Mouse (Mus musculus): Measurements from ENCODE around the gene Hnrnpa1. TPM values are rescaled to one million over a fixed set of nuclear protein-coding genes. Genes with fewer than 3 reads are reported as not detected.

Gene Hnrnpa1
- polyA plus RNA-seq (2014; fragmentation: Nextera tagmentation; extraction: Ambion mirVana) = 1,180 and 1,314 TPM in 2 replicates

GRCm38 (mm10) chr15:103240160-103241028 lies at the start of gene Hnrnpa1:
Gene Hnrnpa1, plus strand, starts transcription at chr15:103240432.
- under 1% methylated on average over 47 of the region's 47 CpGs for whole genome bisulfite sequencing
- peak; percentile 92 for ATAC-seq (ENCODE audit: low FRiP score, low TSS enrichment)
- Histone ChIP-seq H3K9me3 (ENCODE audit: control insufficient read depth, low read length) (no peaks in the 10 kb centered on the region), H3K27me3 (ENCODE audit: control insufficient read depth, insufficient read depth, low read length) (no peaks in the 10 kb centered on the region), H3K4me2 (replicated peaks; ENCODE audit: low read depth, low read length) (peak within 1 kb of the TSS; percentile 88), H3K4me3 (ENCODE audit: low read length) (peak within 1 kb of the TSS; percentile 83), H3K9ac (ENCODE audit: low read depth, low read length) (peak within 1 kb of the TSS; percentile 91), H3K4me1 (ENCODE audit: control insufficient read depth, insufficient read depth, low read length) (peaks cover 21% of the 10 kb centered on the region), H3K27ac (ENCODE audit: low read depth, low read length) (peak within 1 kb of the TSS; percentile 95), H3K36me3 (ENCODE audit: control insufficient read depth, insufficient read depth, low read length) (peaks cover 39% of the 10 kb centered on the region)

GRCm38 (mm10) chr15:103190531-103191462 lies 49.4 kb upstream of the Hnrnpa1 start:
- Histone ChIP-seq H3K9me3 (ENCODE audit: control insufficient read depth, low read length) (no peaks in the 10 kb centered on the region), H3K9ac (ENCODE audit: low read depth, low read length) (no peak overlapping the region), H3K27me3 (ENCODE audit: control insufficient read depth, insufficient read depth, low read length) (no peaks in the 10 kb centered on the region), H3K4me3 (ENCODE audit: low read length) (no peak overlapping the region), H3K36me3 (ENCODE audit: control insufficient read depth, insufficient read depth, low read length) (peaks cover 43% of the 10 kb centered on the region), H3K4me2 (replicated peaks; ENCODE audit: low read depth, low read length) (no peak overlapping the region), H3K4me1 (ENCODE audit: control insufficient read depth, insufficient read depth, low read length) (0 out of 2 replicates have a peak, but pooled peaks cover 12% of the 10 kb centered on the region), H3K27ac (ENCODE audit: low read depth, low read length) (peak overlapping the region; percentile 73; the same call in 1 of the 2 replicates)
- peak; percentile 71 for ATAC-seq (ENCODE audit: low FRiP score, low TSS enrichment)
- 26% methylated on average over 10 of the region's 10 CpGs for WGBS

- no peak for ATAC-seq (ENCODE audit: low FRiP score, low TSS enrichment)
- WGBS = 75% methylated on average over 2 of the region's 2 CpGs
- H3K9me3 ChIP-seq (ENCODE audit: control insufficient read depth, low read length) = no peaks in the 10 kb centered on the region
- H3K4me2 ChIP-seq (replicated peaks; ENCODE audit: low read depth, low read length) = no peak overlapping the region
- H3K27ac ChIP-seq (ENCODE audit: low read depth, low read length) = no peak overlapping the region
- no peak overlapping the region for H3K9ac ChIP-seq (ENCODE audit: low read depth, low read length)
- H3K27me3 ChIP-seq (ENCODE audit: control insufficient read depth, insufficient read depth, low read length) = no peaks in the 10 kb centered on the region
- no peak overlapping the region for H3K4me3 ChIP-seq (ENCODE audit: low read length)
- H3K36me3 ChIP-seq (ENCODE audit: control insufficient read depth, insufficient read depth, low read length) = peaks cover 71% of the 10 kb centered on the region
- H3K4me1 ChIP-seq (ENCODE audit: control insufficient read depth, insufficient read depth, low read length) = 0 out of 2 replicates have a peak, but pooled peaks cover 12% of the 10 kb centered on the region
Measured at GRCm38 (mm10) chr15:103193606-103194005, 46.6 kb upstream of the Hnrnpa1 start.

DNA sequence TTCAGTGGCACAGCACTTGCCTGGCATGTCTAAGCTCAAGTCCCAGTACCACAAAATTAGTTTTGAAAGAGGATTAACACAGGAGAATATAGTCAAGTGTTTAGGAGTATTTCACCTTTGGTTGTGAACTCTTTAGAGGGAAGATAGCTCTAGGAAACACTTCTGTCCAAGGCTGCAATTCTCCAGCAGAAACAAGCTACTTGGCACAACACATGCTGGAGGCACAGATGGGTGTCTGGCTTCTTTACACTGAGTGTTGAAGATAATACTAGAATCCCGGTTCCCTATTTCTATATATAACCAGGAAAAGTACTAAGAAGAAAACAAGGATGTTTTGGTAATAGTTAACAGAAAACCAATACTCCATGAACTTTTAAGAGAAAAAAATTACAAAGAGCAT lies 43.4 kb upstream of the Hnrnpa1 start:
- no peaks in the 10 kb centered on the region for H3K9me3 ChIP-seq (ENCODE audit: control insufficient read depth, low read length)
- 89% methylated on average over 1 of the region's 1 CpGs for WGBS
- H3K27ac ChIP-seq (ENCODE audit: low read depth, low read length) = no peak overlapping the region
- H3K4me3 ChIP-seq (ENCODE audit: low read length) = no peak overlapping the region
- H3K4me2 ChIP-seq (replicated peaks; ENCODE audit: low read depth, low read length) = no peak overlapping the region
- 0 out of 2 replicates have a peak, but pooled peaks cover 5% of the 10 kb centered on the region for H3K4me1 ChIP-seq (ENCODE audit: control insufficient read depth, insufficient read depth, low read length)
- no peaks in the 10 kb centered on the region for H3K27me3 ChIP-seq (ENCODE audit: control insufficient read depth, insufficient read depth, low read length)
- ATAC-seq (ENCODE audit: low FRiP score, low TSS enrichment) = no peak
- peaks cover 84% of the 10 kb centered on the region for H3K36me3 ChIP-seq (ENCODE audit: control insufficient read depth, insufficient read depth, low read length)
- no peak overlapping the region for H3K9ac ChIP-seq (ENCODE audit: low read depth, low read length)

GRCm38 (mm10) chr15:103197785-103198184 lies 42.4 kb upstream of the Hnrnpa1 start:
- Histone ChIP-seq H3K9me3 (ENCODE audit: control insufficient read depth, low read length) (no peaks in the 10 kb centered on the region), H3K4me1 (ENCODE audit: control insufficient read depth, insufficient read depth, low read length) (peaks cover 6% of the 10 kb centered on the region), H3K36me3 (ENCODE audit: control insufficient read depth, insufficient read depth, low read length) (peaks cover 80% of the 10 kb centered on the region), H3K4me3 (ENCODE audit: low read length) (no peak overlapping the region), H3K27ac (ENCODE audit: low read depth, low read length) (no peak overlapping the region), H3K27me3 (ENCODE audit: control insufficient read depth, insufficient read depth, low read length) (no peaks in the 10 kb centered on the region), H3K9ac (ENCODE audit: low read depth, low read length) (no peak overlapping the region), H3K4me2 (replicated peaks; ENCODE audit: low read depth, low read length) (no peak overlapping the region)
- no peak for ATAC-seq (ENCODE audit: low FRiP score, low TSS enrichment)
- WGBS = 88% methylated on average over 4 of the region's 4 CpGs

DNA sequence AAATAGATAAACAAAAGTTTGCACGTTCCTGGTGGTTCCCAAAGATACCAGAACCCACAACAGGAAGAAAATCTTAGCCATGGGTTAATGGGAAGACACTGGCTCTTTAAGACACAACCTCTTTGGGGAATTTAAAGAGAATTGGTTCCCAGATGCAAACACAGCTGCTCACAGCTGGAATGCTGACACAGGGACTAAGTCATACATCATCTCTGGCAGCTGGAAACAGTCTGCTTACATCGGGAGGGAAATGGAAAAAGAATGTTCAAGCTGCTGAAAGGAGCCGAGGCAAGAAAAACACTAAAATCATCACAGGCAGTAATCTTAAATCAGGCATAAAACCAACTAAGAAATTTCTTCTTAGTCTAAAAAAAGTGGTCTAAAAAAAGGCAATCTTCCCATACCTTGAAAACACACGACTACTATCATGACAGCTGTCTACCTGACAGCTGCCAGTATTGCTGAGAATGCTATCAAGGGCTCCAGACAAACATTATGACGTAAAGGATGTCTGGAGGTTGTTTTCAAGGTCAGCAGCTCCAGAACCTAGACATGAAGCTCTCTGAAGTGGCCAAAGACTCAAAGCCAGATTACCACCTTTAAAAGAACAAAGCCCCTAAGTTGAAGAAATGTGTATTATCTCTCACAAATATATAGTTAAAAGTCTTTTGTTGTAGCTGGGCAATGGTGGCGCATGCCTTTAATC lies 38.0 kb upstream of the Hnrnpa1 start:
- no peak overlapping the region for H3K9ac ChIP-seq (ENCODE audit: low read depth, low read length)
- H3K27me3 ChIP-seq (ENCODE audit: control insufficient read depth, insufficient read depth, low read length) = no peaks in the 10 kb centered on the region
- no peak overlapping the region for H3K4me2 ChIP-seq (replicated peaks; ENCODE audit: low read depth, low read length)
- H3K9me3 ChIP-seq (ENCODE audit: control insufficient read depth, low read length) = no peaks in the 10 kb centered on the region
- 43% methylated on average over 6 of the region's 6 CpGs for WGBS
- peak overlapping the region; percentile 32; the same call in 1 of the 2 replicates for H3K27ac ChIP-seq (ENCODE audit: low read depth, low read length)
- peaks cover 79% of the 10 kb centered on the region for H3K36me3 ChIP-seq (ENCODE audit: control insufficient read depth, insufficient read depth, low read length)
- H3K4me1 ChIP-seq (ENCODE audit: control insufficient read depth, insufficient read depth, low read length) = peaks cover 10% of the 10 kb centered on the region
- no peak for ATAC-seq (ENCODE audit: low FRiP score, low TSS enrichment)
- H3K4me3 ChIP-seq (ENCODE audit: low read length) = no peak overlapping the region

- 61% methylated on average over 2 of the region's 2 CpGs for WGBS
- Histone ChIP-seq H3K9ac (ENCODE audit: low read depth, low read length) (no peak overlapping the region), H3K4me3 (ENCODE audit: low read length) (no peak overlapping the region), H3K27me3 (ENCODE audit: control insufficient read depth, insufficient read depth, low read length) (no peaks in the 10 kb centered on the region), H3K4me2 (replicated peaks; ENCODE audit: low read depth, low read length) (no peak overlapping the region), H3K27ac (ENCODE audit: low read depth, low read length) (no peak overlapping the region), H3K4me1 (ENCODE audit: control insufficient read depth, insufficient read depth, low read length) (peaks cover 10% of the 10 kb centered on the region), H3K36me3 (ENCODE audit: control insufficient read depth, insufficient read depth, low read length) (peaks cover 76% of the 10 kb centered on the region), H3K9me3 (ENCODE audit: control insufficient read depth, low read length) (no peaks in the 10 kb centered on the region)
- ATAC-seq (ENCODE audit: low FRiP score, low TSS enrichment) = no peak
Measured at GRCm38 (mm10) chr15:103205156-103205555, 35.1 kb upstream of the Hnrnpa1 start.

- H3K27me3 ChIP-seq (ENCODE audit: control insufficient read depth, insufficient read depth, low read length) = no peaks in the 10 kb centered on the region
- peaks cover 15% of the 10 kb centered on the region for H3K4me1 ChIP-seq (ENCODE audit: control insufficient read depth, insufficient read depth, low read length)
- no peak overlapping the region; the same call in 1 of the 2 replicates for H3K9ac ChIP-seq (ENCODE audit: low read depth, low read length)
- H3K36me3 ChIP-seq (ENCODE audit: control insufficient read depth, insufficient read depth, low read length) = peaks cover 37% of the 10 kb centered on the region
- no peaks in the 10 kb centered on the region for H3K9me3 ChIP-seq (ENCODE audit: control insufficient read depth, low read length)
- H3K4me3 ChIP-seq (ENCODE audit: low read length) = 0 out of 2 replicates have a peak overlapping the region, but pooled peaks have one; percentile 5
- no peak overlapping the region; the same call in 1 of the 2 replicates for H3K27ac ChIP-seq (ENCODE audit: low read depth, low read length)
- WGBS = 52% methylated on average over 2 of the region's 2 CpGs
- peak overlapping the region; percentile 19; the same call in 1 of the 2 replicates for H3K4me2 ChIP-seq (replicated peaks; ENCODE audit: low read depth, low read length)
- no peak for ATAC-seq (ENCODE audit: low FRiP score, low TSS enrichment)
Measured at GRCm38 (mm10) chr15:103214149-103214548, 26.1 kb upstream of the Hnrnpa1 start.

All from kidney, embryonic 14.5 days (tissue).